Mouse (Mus musculus): Measurements from ENCODE around the gene Nsd2.

Gene Nsd2

GRCm38 (mm10) chr5:33826001-33826400, 5.5 kb downstream of the Nsd2 start:
- CTCF ChIA-PET: interaction anchor here in 1 of 4 experiments (0.6 to 0.7 kb wide), 2 partner anchors 861 to 1160 kb away, joined by 4 to 6 read pairs; no protein-coding TSS in a partner anchor
- POLR2A ChIA-PET: interaction anchor here in 2 of 4 experiments (0.6 to 2.8 kb wide), 4 partner anchors 44 to 174 kb away, joined by 3 to 7 read pairs (median 3); partner anchors contain the start of genes Letm1 (in 1 of the 2) and Slbp (in 1 of the 2)

- ChIA-PET POLR2A (interaction anchor here in 2 of 4 experiments (1.0 to 1.4 kb wide), 2 partner anchors 9 to 46 kb away, joined by 3 to 7 read pairs; partner anchors contain the start of gene Letm1 (in 1 of the 2)), CTCF (interaction anchor here in 1 of 4 experiments (0.6 kb wide), 1 partner anchor 29 kb away, joined by 3 read pairs; no protein-coding TSS in a partner anchor)
Measured at GRCm38 (mm10) chr5:33828107-33828506, 7.6 kb downstream of the Nsd2 start.

GRCm38 (mm10) chr5:33829958-33830357, 9.4 kb downstream of the Nsd2 start:
- CTCF ChIA-PET: no interaction called here
- POLR2A ChIA-PET: interaction anchor here in 3 of 4 experiments (0.6 to 2.7 kb wide), 8 partner anchors 9 to 796 kb away, joined by 3 to 25 read pairs (median 4); partner anchors contain the start of genes Letm1 (in 1 of the 3) and Nsd2 (in 1 of the 3)

GRCm38 (mm10) chr5:33830832-33831231, 10.3 kb downstream of the Nsd2 start:
- ChIA-PET CTCF (interaction anchor here in 3 of 4 experiments (0.5 to 1.3 kb wide), 4 partner anchors 48 to 301 kb away, joined by 3 to 10 read pairs (median 5); partner anchors contain the start of gene Letm1 (in 1 of the 3)), POLR2A (interaction anchor here in 2 of 4 experiments (0.6 to 2.7 kb wide), 6 partner anchors 9 to 153 kb away, joined by 3 to 25 read pairs (median 3); partner anchors contain the start of genes Letm1 (in 1 of the 2) and Nsd2 (in 1 of the 2))

- CTCF ChIA-PET: no interaction called here
Measured at GRCm38 (mm10) chr5:33841331-33841730, 20.8 kb downstream of the Nsd2 start.

GRCm38 (mm10) chr5:33842549-33842948, 22.0 kb downstream of the Nsd2 start:
- CTCF ChIA-PET: no interaction called here
- POLR2A ChIA-PET: no interaction called here

More at GRCm38 (mm10) chr5:33841331-33841730, 20.8 kb downstream of the Nsd2 start:
- POLR2A ChIA-PET: no interaction called here

- ChIA-PET POLR2A (interaction anchor here in 3 of 4 experiments (0.5 to 1.5 kb wide), 3 partner anchors 16 to 73 kb away, joined by 3 to 6 read pairs (median 3); partner anchors contain the start of gene Letm1 (in 1 of the 3)), CTCF (interaction anchor here in 2 of 4 experiments (0.6 kb wide), 2 partner anchors 154 to 541 kb away, joined by 3 to 7 read pairs; no protein-coding TSS in a partner anchor)
Measured at GRCm38 (mm10) chr5:33851466-33851865, 30.9 kb downstream of the Nsd2 start.

GRCm38 (mm10) chr5:33853086-33853485, 32.6 kb downstream of the Nsd2 start:
- CTCF ChIA-PET: interaction anchor here in 2 of 4 experiments (0.6 to 1.2 kb wide), 5 partner anchors 10 to 115 kb away, joined by 3 to 6 read pairs (median 5); no protein-coding TSS in a partner anchor
- POLR2A ChIA-PET: interaction anchor here in 1 of 4 experiments (0.6 kb wide), 1 partner anchor 198 kb away, joined by 3 read pairs; no protein-coding TSS in a partner anchor

GRCm38 (mm10) chr5:33854019-33854418, 33.5 kb downstream of the Nsd2 start:
- POLR2A ChIA-PET: interaction anchor here in 1 of 4 experiments (0.6 kb wide), 1 partner anchor 968 kb away, joined by 3 read pairs; no protein-coding TSS in a partner anchor
- CTCF ChIA-PET: interaction anchor here in 3 of 4 experiments (0.6 to 1.2 kb wide), 3 partner anchors 21 to 78 kb away, joined by 3 to 8 read pairs (median 5); no protein-coding TSS in a partner anchor

GRCm38 (mm10) chr5:33857693-33858092, 37.2 kb downstream of the Nsd2 start:
- POLR2A ChIA-PET: no interaction called here
- CTCF ChIA-PET: no interaction called here

GRCm38 (mm10) chr5:33875472-33875871, 54.9 kb downstream of the Nsd2 start:
- POLR2A ChIA-PET: interaction anchor here in 1 of 4 experiments (0.6 to 1.6 kb wide), 2 partner anchors 9 to 351 kb away, joined by 3 to 5 read pairs; no protein-coding TSS in a partner anchor
- CTCF ChIA-PET: no interaction called here

GRCm38 (mm10) chr5:33881118-33881517, 60.6 kb downstream of the Nsd2 start:
- POLR2A ChIA-PET: interaction anchor here in 1 of 4 experiments (0.8 kb wide), 1 partner anchor 692 kb away, joined by 3 read pairs; the partner anchor contains the start of gene Add1
- CTCF ChIA-PET: interaction anchor here in 1 of 4 experiments (0.6 kb wide), 1 partner anchor 292 kb away, joined by 3 read pairs; no protein-coding TSS in a partner anchor

GRCm38 (mm10) chr5:33893406-33893805, 72.9 kb downstream of the Nsd2 start:
- ChIA-PET CTCF (no interaction called here), POLR2A (interaction anchor here in 2 of 4 experiments (0.6 to 2.5 kb wide), 5 partner anchors 9 to 655 kb away, joined by 3 to 6 read pairs (median 4); no protein-coding TSS in a partner anchor)

GRCm38 (mm10) chr5:33895116-33895515, 74.6 kb downstream of the Nsd2 start:
- CTCF ChIA-PET: interaction anchor here in 3 of 4 experiments (0.6 to 0.9 kb wide), 3 partner anchors 10 to 196 kb away, joined by 3 to 8 read pairs (median 6); no protein-coding TSS in a partner anchor
- POLR2A ChIA-PET: interaction anchor here in 2 of 4 experiments (0.6 to 1.4 kb wide), 2 partner anchors 11 to 61 kb away, joined by 4 to 5 read pairs; no protein-coding TSS in a partner anchor

- ChIA-PET CTCF (interaction anchor here in 1 of 4 experiments (0.6 kb wide), 1 partner anchor 149 kb away, joined by 3 read pairs; no protein-coding TSS in a partner anchor), POLR2A (no interaction called here)
Measured at GRCm38 (mm10) chr5:33897158-33897557, 76.6 kb downstream of the Nsd2 start.

- ChIA-PET POLR2A (interaction anchor here in 1 of 4 experiments (1.2 to 1.5 kb wide), 2 partner anchors 10 to 14 kb away, joined by 3 read pairs; no protein-coding TSS in a partner anchor), CTCF (no interaction called here)
Measured at GRCm38 (mm10) chr5:33898671-33899070, 78.1 kb downstream of the Nsd2 start.

GRCm38 (mm10) chr5:33899245-33899644, 78.7 kb downstream of the Nsd2 start:
- CTCF ChIA-PET: no interaction called here
- POLR2A ChIA-PET: interaction anchor here in 2 of 4 experiments (0.7 to 1.5 kb wide), 5 partner anchors 10 to 36 kb away, joined by 3 to 6 read pairs (median 3); partner anchors contain the start of gene Nelfa (in 1 of the 2)

GRCm38 (mm10) chr5:33900101-33900500, 79.6 kb downstream of the Nsd2 start:
- POLR2A ChIA-PET: interaction anchor here in 3 of 4 experiments (0.6 to 1.5 kb wide), 6 partner anchors 9 to 73 kb away, joined by 3 to 8 read pairs (median 3); partner anchors contain the start of gene Nelfa (in 1 of the 3)
- CTCF ChIA-PET: no interaction called here

GRCm38 (mm10) chr5:33900701-33901263, 80.3 kb downstream of the Nsd2 start:
- CTCF ChIA-PET: no interaction called here
- POLR2A ChIA-PET: interaction anchor here in 2 of 4 experiments (0.7 to 1.5 kb wide), 4 partner anchors 9 to 249 kb away, joined by 3 to 8 read pairs (median 3); partner anchors contain the start of genes Nelfa (in 1 of the 2) and Slbp (in 1 of the 2)
